Mouse (Mus musculus) cerebellum, adult 2 months (tissue): Measurements from ENCODE around the gene Grin2a. TPM values are rescaled to one million over a fixed set of nuclear protein-coding genes. Genes with fewer than 3 reads are reported as not detected.

Experiments
- DNase-seq, 2 experiments: peaks; one replicate each; pipeline ENCODE4 v3.0.0; 2021
- H3K27ac ChIP-seq: fragments of 200-500 bp; 2 replicates; pipeline ENCODE4 v1.5.1; 2012; ENCODE audit warnings: low read length, control low read depth, inconsistent platforms; ENCODE audit not compliant: insufficient read depth
- H3K27me3 ChIP-seq: fragments of 200-500 bp; 2 replicates; pipeline ENCODE4 v1.6.1; 2012; ENCODE audit warnings: inconsistent platforms, mild to moderate bottlenecking, low read length, moderate library complexity; ENCODE audit not compliant: control insufficient read depth, insufficient read depth
- H3K4me1 ChIP-seq: fragments of 200-500 bp; 2 replicates; pipeline ENCODE4 v1.6.1; 2011; ENCODE audit warnings: low read length; ENCODE audit not compliant: control insufficient read depth, insufficient read depth
- H3K4me3 ChIP-seq: fragments of 200-500 bp; replicated peaks from 2 replicates; pipeline ENCODE3; 2011; ENCODE audit warnings: mild to moderate bottlenecking, low read depth, low read length, control low read depth; ENCODE audit not compliant: insufficient read depth
- CTCF ChIP-seq: fragments of 200-500 bp; IDR thresholded peaks from 2 replicates; pipeline ENCODE4 v1.5.1; 2011; ENCODE audit warnings: low read depth, mild to moderate bottlenecking, control low read depth, low read length, moderate library complexity, borderline replicate concordance; ENCODE audit not compliant: insufficient read depth
- POLR2A ChIP-seq: fragments of 200-500 bp; IDR thresholded peaks from 2 replicates; pipeline ENCODE4 v1.6.1; 2011; ENCODE audit warnings: low read length, control low read depth, borderline replicate concordance; ENCODE audit not compliant: insufficient read depth
- WGBS: fragments of 180-500 bp; shearing (Covaris S2); methylation state at CpG from one replicate; pipeline ENCODE4 v1.1.7; 2018; 5-methylcytosine and 5-hydroxymethylcytosine counted together
- polyA plus RNA-seq: library from polyadenylated mRNA; depleted of rRNA; stranded (reverse); fragments of >200 nt; gene quantifications from 2 replicates; pipeline ENCODE4 v1.2.3, GENCODE M21; 2012; rRNA removed

Gene Grin2a
- polyA plus RNA-seq: 16.5 and 17.4 TPM in 2 replicates

GRCm38 (mm10) chr16:9994951-9995813 lies at the start of gene Grin2a:
TSS of gene Grin2a (minus strand) at chr16:9995560.
- TF ChIP-seq POLR2A (peak; percentile 40; the same call in 1 of the 2 replicates), CTCF (no peak)
- peak; percentile 84 to 89 for DNase-seq
- under 1% methylated on average over 69 of the region's 69 CpGs for WGBS
- no peaks in the 10 kb centered on the region for H3K27me3 ChIP-seq
- peak within 1 kb of the TSS; percentile 94 for H3K27ac ChIP-seq
- H3K4me1 ChIP-seq: peaks cover 20% of the 10 kb centered on the region
- peak within 1 kb of the TSS; percentile 74 for H3K4me3 ChIP-seq

GRCm38 (mm10) chr16:10035582-10036215 lies 40.3 kb upstream of the Grin2a start:
- H3K27ac ChIP-seq: no peak overlapping the region
- no peaks in the 10 kb centered on the region for H3K27me3 ChIP-seq
- no peaks in the 10 kb centered on the region; the same call in 1 of the 2 replicates for H3K4me1 ChIP-seq
- H3K4me3 ChIP-seq: no peak overlapping the region
- TF ChIP-seq CTCF (no peak), POLR2A (no peak)
- 73% methylated on average over 7 of the region's 7 CpGs for WGBS
- no peak for DNase-seq

GRCm38 (mm10) chr16:10033416-10033979 lies 38.1 kb upstream of the Grin2a start:
- 88% methylated on average over 4 of the region's 4 CpGs for WGBS
- Histone ChIP-seq H3K27ac (no peak overlapping the region), H3K4me3 (no peak overlapping the region), H3K27me3 (no peaks in the 10 kb centered on the region), H3K4me1 (no peaks in the 10 kb centered on the region; the same call in 1 of the 2 replicates)
- TF ChIP-seq CTCF (no peak), POLR2A (no peak)
- no peak for DNase-seq

- Histone ChIP-seq H3K4me3 (no peak overlapping the region), H3K27me3 (no peaks in the 10 kb centered on the region), H3K4me1 (no peaks in the 10 kb centered on the region; the same call in 1 of the 2 replicates), H3K27ac (no peak overlapping the region)
- no peak for TF ChIP-seq CTCF
- no peak for DNase-seq
These were observed 36.5 kb upstream of the Grin2a start for GRCm38 (mm10) chr16:10031891-10032290.

GRCm38 (mm10) chr16:10026741-10027140 lies 31.4 kb upstream of the Grin2a start:
- 84% methylated on average over 6 of the region's 6 CpGs for WGBS
- H3K27me3 ChIP-seq: no peaks in the 10 kb centered on the region
- no peak overlapping the region for H3K27ac ChIP-seq
- no peak for DNase-seq
- no peak overlapping the region for H3K4me3 ChIP-seq
- no peak for TF ChIP-seq CTCF
- TF ChIP-seq POLR2A: no peak
- H3K4me1 ChIP-seq: no peaks in the 10 kb centered on the region

GRCm38 (mm10) chr16:10009743-10010142 lies 14.4 kb upstream of the Grin2a start:
- WGBS: 84% methylated on average over 1 of the region's 1 CpGs
- H3K27ac ChIP-seq: no peak overlapping the region
- no peak overlapping the region for H3K4me3 ChIP-seq
- no peak for DNase-seq
- peaks cover 14% of the 10 kb centered on the region; the same call in 1 of the 2 replicates for H3K4me1 ChIP-seq
- no peaks in the 10 kb centered on the region for H3K27me3 ChIP-seq
- TF ChIP-seq POLR2A: no peak
- no peak; the same call in 1 of the 2 replicates for TF ChIP-seq CTCF

- H3K4me1 ChIP-seq: peaks cover 16% of the 10 kb centered on the region; the same call in 1 of the 2 replicates
- H3K4me3 ChIP-seq: no peak overlapping the region
- DNase-seq: peak; percentile 98 to 99
- no peaks in the 10 kb centered on the region for H3K27me3 ChIP-seq
- H3K27ac ChIP-seq: peak overlapping the region; percentile 40
- 1% methylated on average over 5 of the region's 5 CpGs for WGBS
- TF ChIP-seq CTCF (no peak), POLR2A (no peak)
These were observed 10.2 kb upstream of the Grin2a start for GRCm38 (mm10) chr16:10005606-10006005.

- H3K27me3 ChIP-seq: no peaks in the 10 kb centered on the region
- no peak overlapping the region for H3K27ac ChIP-seq
- TF ChIP-seq POLR2A: no peak
- no peak for TF ChIP-seq CTCF
- H3K4me1 ChIP-seq: peaks cover 16% of the 10 kb centered on the region; the same call in 1 of the 2 replicates
- DNase-seq: no peak
- 87% methylated on average over 4 of the region's 4 CpGs for WGBS
- no peak overlapping the region for H3K4me3 ChIP-seq
These were observed 8.7 kb upstream of the Grin2a start for GRCm38 (mm10) chr16:10004096-10004495.
